Mouse (Mus musculus) intestine, postnatal 0 days (tissue): ENCODE results near the gene Ndrg2. TPM values are rescaled to one million over a fixed set of nuclear protein-coding genes. Genes with fewer than 3 reads are reported as not detected.

ENCODE experiments used
- ATAC-seq: fragments of 200-750 bp; cut with Nextera tagmentation; 2 replicates; pipeline ENCODE4 v1.8.0; 2017; ENCODE audit warnings: mild to moderate bottlenecking, moderate TSS enrichment, moderate library complexity
- H3K27ac ChIP-seq: fragments of 300-500 bp; sonication (generic); 2 replicates; pipeline ENCODE4 v1.5.1; 2014; ENCODE audit warnings: mild to moderate bottlenecking, low read depth, low read length, moderate library complexity
- H3K27me3 ChIP-seq: fragments of 300-500 bp; sonication (generic); replicated peaks from 2 replicates; pipeline ENCODE4 v1.6.1; 2014; ENCODE audit warnings: low read length, mixed read lengths; ENCODE audit not compliant: control insufficient read depth, insufficient read depth
- H3K36me3 ChIP-seq: fragments of 300-500 bp; sonication (generic); 2 replicates; pipeline ENCODE4 v1.6.1; 2014; ENCODE audit warnings: mild to moderate bottlenecking, moderate library complexity; ENCODE audit not compliant: control insufficient read depth, insufficient read depth
- H3K4me1 ChIP-seq: fragments of 300-500 bp; sonication (generic); replicated peaks from 2 replicates; pipeline ENCODE4 v1.6.1; 2014; ENCODE audit warnings: antibody characterized with exemption, low read length, mixed read lengths; ENCODE audit not compliant: control insufficient read depth, insufficient read depth
- H3K4me2 ChIP-seq: fragments of 300-500 bp; sonication (generic); replicated peaks from 2 replicates; pipeline ENCODE4 v1.6.1; 2014; ENCODE audit warnings: low read depth, mild to moderate bottlenecking, moderate library complexity
- H3K4me3 ChIP-seq: fragments of 300-500 bp; sonication (generic); 2 replicates; pipeline ENCODE4 v1.5.1; 2014; ENCODE audit warnings: low read depth, low read length
- H3K9ac ChIP-seq: fragments of 300-500 bp; sonication (generic); 2 replicates; pipeline ENCODE4 v1.6.1; 2014; ENCODE audit warnings: mild to moderate bottlenecking, low read depth, low read length
- H3K9me3 ChIP-seq: fragments of 300-500 bp; sonication (generic); 2 replicates; pipeline ENCODE4 v1.6.1; 2016; ENCODE audit warnings: mixed run types; ENCODE audit not compliant: control insufficient read depth
- CTCF ChIP-seq: sonication (generic); IDR thresholded peaks from 2 replicates; pipeline ENCODE4 v1.5.1; 2016; ENCODE audit warnings: low read depth, mild to moderate bottlenecking, control low read depth, antibody characterized with exemption, moderate library complexity
- WGBS: fragments of 180-500 bp; shearing (Covaris S2); extraction: QIAGEN DNeasy Blood & Tissue Kit; methylation state at CpG from one replicate; pipeline ENCODE4 v1.1.7; 2014; 5-methylcytosine and 5-hydroxymethylcytosine counted together
- polyA plus RNA-seq: library from polyadenylated mRNA; unstranded; fragments of >200 nt; fragmentation: Nextera tagmentation; extraction: Ambion mirVana; gene quantifications from 2 replicates; pipeline ENCODE4 v1.2.1, GENCODE M21; 2015

The Ndrg2 gene
- polyA plus RNA-seq, 1 experiment from 2014 or later: 27.1 TPM

GRCm38 (mm10) chr14:51916539-51916938 lies 2.6 kb upstream of the Ndrg2 start:
- Histone ChIP-seq H3K4me2 (no peak overlapping the region), H3K4me1 (no peaks in the 10 kb centered on the region; the same call in 1 of the 2 replicates), H3K27me3 (no peaks in the 10 kb centered on the region), H3K9ac (no peak overlapping the region), H3K4me3 (no peak overlapping the region), H3K36me3 (no peaks in the 10 kb centered on the region), H3K9me3 (no peaks in the 10 kb centered on the region), H3K27ac (no peak overlapping the region)
- ATAC-seq: no peak
- TF ChIP-seq CTCF: no peak
- 92% methylated on average over 4 of the region's 4 CpGs for WGBS

DNA sequence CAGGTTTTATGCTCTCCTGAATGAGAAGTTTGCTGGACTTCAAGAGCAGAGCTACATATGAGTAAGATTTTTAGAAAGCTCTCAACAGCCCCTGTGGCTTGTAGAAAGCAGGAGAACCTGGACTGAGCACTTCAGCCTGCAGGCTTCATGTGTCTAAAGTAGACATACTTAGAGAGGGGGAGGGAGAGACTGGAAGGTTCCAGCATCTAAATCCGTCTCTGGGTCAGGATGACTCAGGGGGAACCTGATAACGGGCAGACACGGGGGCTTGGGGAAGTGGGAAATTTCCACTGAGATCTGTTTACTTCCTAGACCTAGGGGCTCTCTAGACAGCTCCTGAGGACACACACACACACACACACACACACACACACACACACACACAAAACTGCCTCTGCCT lies 1.1 kb upstream of the Ndrg2 start:
- TF ChIP-seq CTCF: no peak
- Histone ChIP-seq H3K4me3 (no peak overlapping the region), H3K27me3 (no peaks in the 10 kb centered on the region), H3K27ac (no peak overlapping the region), H3K9me3 (no peaks in the 10 kb centered on the region), H3K4me1 (no peaks in the 10 kb centered on the region; the same call in 1 of the 2 replicates), H3K9ac (no peak overlapping the region), H3K36me3 (0 out of 2 replicates have a peak, but pooled peaks cover 5% of the 10 kb centered on the region), H3K4me2 (no peak overlapping the region)
- no peak for ATAC-seq
- 31% methylated on average over 3 of the region's 3 CpGs for WGBS

GRCm38 (mm10) chr14:51913062-51913959 lies 647 bp downstream of the Ndrg2 start:
- WGBS: under 1% methylated on average over 58 of the region's 58 CpGs
- peak overlapping the region; percentile 59 for H3K9ac ChIP-seq
- peak; percentile 80 for ATAC-seq
- no peak for TF ChIP-seq CTCF
- H3K36me3 ChIP-seq: peaks cover 11% of the 10 kb centered on the region; the same call in 1 of the 2 replicates
- H3K9me3 ChIP-seq: no peaks in the 10 kb centered on the region
- H3K27me3 ChIP-seq: no peaks in the 10 kb centered on the region
- peak overlapping the region; percentile 74 for H3K27ac ChIP-seq
- H3K4me3 ChIP-seq: peak overlapping the region; percentile 57
- H3K4me2 ChIP-seq: peak overlapping the region; percentile 98
- no peaks in the 10 kb centered on the region; the same call in 1 of the 2 replicates for H3K4me1 ChIP-seq

- peak; percentile 40; the same call in 1 of the 2 replicates for ATAC-seq
- WGBS: 15% methylated on average over 14 of the region's 14 CpGs
- no peak for TF ChIP-seq CTCF
- no peaks in the 10 kb centered on the region; the same call in 1 of the 2 replicates for H3K4me1 ChIP-seq
- H3K9me3 ChIP-seq: no peaks in the 10 kb centered on the region
- peak overlapping the region; percentile 59 for H3K9ac ChIP-seq
- peaks cover 11% of the 10 kb centered on the region; the same call in 1 of the 2 replicates for H3K36me3 ChIP-seq
- H3K27me3 ChIP-seq: no peaks in the 10 kb centered on the region
- H3K4me2 ChIP-seq: peak overlapping the region; percentile 98
- H3K27ac ChIP-seq: 0 out of 2 replicates have a peak overlapping the region, but pooled peaks have one; percentile 74
- peak overlapping the region; percentile 57 for H3K4me3 ChIP-seq
These were observed 1.4 kb downstream of the Ndrg2 start for GRCm38 (mm10) chr14:51912391-51913061.

- no peak overlapping the region for H3K4me3 ChIP-seq
- TF ChIP-seq CTCF: no peak
- no peak overlapping the region for H3K4me2 ChIP-seq
- no peaks in the 10 kb centered on the region; the same call in 1 of the 2 replicates for H3K4me1 ChIP-seq
- 88% methylated on average over 10 of the region's 10 CpGs for WGBS
- no peak for ATAC-seq
- H3K36me3 ChIP-seq: peaks cover 14% of the 10 kb centered on the region; the same call in 1 of the 2 replicates
- no peaks in the 10 kb centered on the region for H3K9me3 ChIP-seq
- no peak overlapping the region for H3K27ac ChIP-seq
- no peaks in the 10 kb centered on the region for H3K27me3 ChIP-seq
- no peak overlapping the region for H3K9ac ChIP-seq
These were observed 2.7 kb downstream of the Ndrg2 start for GRCm38 (mm10) chr14:51911301-51911700.

GRCm38 (mm10) chr14:51906102-51906501 lies 7.9 kb downstream of the Ndrg2 start:
- Histone ChIP-seq H3K27me3 (no peaks in the 10 kb centered on the region), H3K4me2 (no peak overlapping the region), H3K36me3 (peaks cover 18% of the 10 kb centered on the region; the same call in 1 of the 2 replicates), H3K4me1 (no peaks in the 10 kb centered on the region), H3K27ac (no peak overlapping the region), H3K4me3 (no peak overlapping the region), H3K9ac (no peak overlapping the region), H3K9me3 (no peaks in the 10 kb centered on the region)
- WGBS: 93% methylated on average over 11 of the region's 11 CpGs
- ATAC-seq: no peak
- no peak for TF ChIP-seq CTCF
